Mouse (Mus musculus) brain, adult 2 months (tissue): ENCODE data around the gene Pold4.
A peak's percentile ranks its signal among the peaks of the same experiment; 100 is the strongest.
"Not testable (repeated sequence)": the region's sequence is repeated elsewhere in the genome, so short reads cannot be mapped to it uniquely, and the experiment has no call there.

ENCODE experiments used
- DNase-seq: peaks from one replicate; pipeline ENCODE4 v3.0.0; 2011; ENCODE audit warnings: low read depth, low spot score

Pold4 gene

DNA sequence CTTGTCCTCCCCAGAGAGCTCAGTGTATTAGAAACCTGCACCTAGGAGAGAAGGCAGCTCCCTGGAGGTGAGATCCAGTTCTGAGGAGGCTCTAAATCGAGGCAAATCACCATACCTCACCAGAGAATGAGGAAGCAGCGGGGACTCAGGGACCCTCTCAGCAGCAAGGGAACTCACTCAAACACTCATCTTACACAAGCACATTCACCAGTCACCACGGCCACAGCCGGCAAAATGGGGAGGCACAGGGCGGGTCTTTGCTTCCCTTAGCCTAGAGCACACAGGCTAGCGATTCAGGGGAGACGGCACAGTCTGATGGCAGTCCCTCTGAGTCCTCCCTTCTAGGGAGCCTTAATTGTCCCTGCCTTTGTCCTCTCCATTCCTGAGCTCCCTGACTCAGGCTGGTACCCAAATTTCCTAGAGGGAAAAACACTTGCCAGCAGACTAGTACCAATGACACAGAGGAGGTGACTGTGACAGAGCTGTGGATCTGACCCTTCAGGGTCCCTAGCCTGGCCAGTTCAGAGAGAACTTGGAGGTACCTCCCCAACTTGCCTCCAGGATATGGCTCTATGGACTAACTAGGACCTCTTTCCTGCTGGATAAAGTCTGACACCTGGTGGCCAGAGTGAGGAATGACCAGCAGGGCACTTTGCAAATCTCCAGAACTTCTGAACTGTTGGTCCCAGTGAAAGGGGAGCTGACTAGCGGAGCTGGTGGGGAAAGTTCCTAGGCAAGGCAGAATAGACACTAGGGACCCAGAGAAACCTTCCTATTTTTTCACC lies 3.6 kb upstream of the Pold4 start:
- peak; percentile 90 for DNase-seq

DNA sequence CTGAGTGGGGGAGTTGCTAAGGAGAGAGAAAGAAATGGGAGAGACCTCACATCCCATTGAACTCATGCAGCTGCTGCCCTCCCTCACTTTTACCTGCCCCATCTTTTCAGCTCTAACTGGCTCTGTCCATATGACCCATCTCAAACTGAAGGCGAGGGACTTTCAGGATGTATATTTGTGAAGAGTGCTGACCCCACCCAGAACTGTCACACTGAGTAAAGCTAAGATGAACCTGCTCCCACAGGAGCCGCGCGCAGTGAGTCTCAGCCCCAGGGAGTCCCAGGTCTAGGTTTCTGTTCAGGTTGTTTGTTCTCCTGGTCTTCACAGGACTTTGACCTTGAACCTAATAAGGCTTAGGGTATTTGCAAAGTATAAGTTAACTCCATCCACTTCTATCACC lies 2.8 kb upstream of the Pold4 start:
- DNase-seq: no peak

DNA sequence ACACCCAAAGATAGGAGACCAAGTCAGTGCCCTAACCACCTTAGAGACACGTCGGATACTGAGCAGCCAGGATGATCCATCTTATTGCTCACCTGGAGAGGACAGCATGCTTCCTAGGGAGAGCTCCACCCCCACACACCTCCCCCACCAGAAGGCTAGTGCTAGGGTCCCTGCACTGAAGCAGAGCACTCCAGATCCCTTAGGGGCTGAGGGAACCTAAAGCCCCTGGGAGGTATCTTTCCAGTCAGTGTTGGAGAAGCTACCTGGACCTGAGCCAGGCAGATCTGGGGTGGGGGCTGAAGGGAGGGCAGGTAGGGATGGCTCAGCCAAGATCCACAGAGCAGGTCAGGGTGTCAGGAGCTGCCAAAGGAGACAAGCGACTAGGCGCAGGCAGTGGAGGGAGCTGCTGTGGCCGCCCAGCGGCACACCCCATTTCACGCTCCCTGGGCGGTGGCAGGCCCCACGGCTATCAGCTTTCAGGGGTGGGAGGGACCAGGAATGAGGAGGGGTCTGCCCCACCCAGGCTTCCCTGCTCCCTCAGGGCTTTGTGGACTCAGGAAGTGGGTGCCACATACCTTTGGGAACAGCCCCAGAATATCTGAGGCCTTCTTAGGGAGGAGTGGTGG lies 2.1 kb upstream of the Pold4 start:
- no peak for DNase-seq

DNA sequence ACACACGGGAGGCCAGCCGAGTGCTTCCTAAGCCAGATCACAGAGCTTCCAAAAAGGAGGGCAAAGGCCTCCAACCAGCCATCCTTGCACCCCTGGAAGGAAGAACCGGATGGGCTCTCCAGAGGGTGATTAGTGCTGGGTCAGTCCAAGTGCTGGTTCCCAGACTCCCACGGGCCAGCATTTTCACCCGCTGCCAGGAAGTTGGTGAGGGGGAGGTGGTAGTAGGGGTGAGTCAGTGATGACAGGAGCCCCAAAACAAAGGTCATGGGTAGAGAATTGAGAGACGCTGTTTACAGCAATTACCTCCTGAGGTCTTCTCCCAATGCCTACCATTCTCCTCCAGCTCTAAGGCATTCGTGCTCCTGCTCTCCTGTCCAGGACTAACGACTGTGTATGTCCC lies 1.3 kb upstream of the Pold4 start:
- peak; percentile 37 for DNase-seq

DNA sequence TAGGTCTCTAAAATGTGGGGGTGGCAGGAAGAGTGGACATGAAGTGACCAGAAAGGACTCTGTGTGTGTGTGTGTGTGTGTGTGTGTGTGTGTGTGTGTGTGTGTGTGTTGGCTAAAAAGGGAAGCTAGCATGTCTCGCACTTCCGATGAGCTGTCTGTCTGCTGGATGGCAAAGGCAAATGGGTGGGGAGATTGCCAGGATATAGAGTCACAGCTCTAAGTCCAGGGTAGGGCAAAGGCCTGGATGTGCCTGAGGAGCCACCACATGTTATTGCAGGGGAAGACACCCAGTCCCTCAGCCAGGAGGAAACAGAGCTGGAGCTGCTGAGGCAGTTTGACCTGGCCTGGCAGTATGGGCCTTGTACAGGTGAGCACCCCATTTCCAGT lies 480 bp downstream of the Pold4 start:
- peak; percentile 83 for DNase-seq

DNA sequence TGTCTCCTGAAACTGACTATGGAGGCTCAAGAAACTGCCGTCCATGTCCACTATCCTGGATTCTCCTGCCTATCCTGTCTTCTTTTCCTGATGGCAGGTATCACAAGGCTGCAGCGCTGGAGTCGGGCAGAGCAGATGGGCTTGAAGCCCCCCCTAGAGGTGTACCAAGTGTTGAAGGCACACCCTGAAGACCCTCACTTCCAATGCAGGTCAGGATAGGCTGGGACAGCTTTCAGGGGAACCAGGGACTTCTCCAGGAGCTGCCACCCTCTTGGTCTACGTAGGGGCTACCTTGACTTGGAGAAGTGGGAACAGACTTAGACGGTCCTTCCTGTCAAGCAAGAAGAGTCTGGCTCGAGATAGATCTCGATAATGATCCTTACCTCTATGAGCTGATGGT lies 952 bp downstream of the Pold4 start:
- no peak for DNase-seq

DNA sequence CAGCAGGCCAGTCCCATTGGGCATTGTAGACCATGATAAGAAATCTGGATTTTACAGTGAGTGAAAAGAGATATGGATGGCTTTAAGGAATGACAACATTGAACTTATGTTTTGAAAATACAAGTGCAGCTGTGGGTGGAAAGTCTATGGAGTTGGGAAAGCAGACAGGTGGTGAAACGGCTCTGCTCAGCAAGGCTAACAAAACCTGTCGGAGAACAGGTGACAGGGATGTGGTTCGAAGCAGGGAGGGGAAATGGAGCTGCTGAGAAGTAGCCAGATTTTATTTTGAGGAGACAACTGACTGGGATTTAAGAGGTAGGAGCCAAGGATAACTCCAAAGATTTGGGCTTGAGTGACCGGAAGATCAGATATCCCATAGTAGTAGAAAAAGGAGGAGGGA lies 2.8 kb downstream of the Pold4 start:
- peak; percentile 44 for DNase-seq

DNA sequence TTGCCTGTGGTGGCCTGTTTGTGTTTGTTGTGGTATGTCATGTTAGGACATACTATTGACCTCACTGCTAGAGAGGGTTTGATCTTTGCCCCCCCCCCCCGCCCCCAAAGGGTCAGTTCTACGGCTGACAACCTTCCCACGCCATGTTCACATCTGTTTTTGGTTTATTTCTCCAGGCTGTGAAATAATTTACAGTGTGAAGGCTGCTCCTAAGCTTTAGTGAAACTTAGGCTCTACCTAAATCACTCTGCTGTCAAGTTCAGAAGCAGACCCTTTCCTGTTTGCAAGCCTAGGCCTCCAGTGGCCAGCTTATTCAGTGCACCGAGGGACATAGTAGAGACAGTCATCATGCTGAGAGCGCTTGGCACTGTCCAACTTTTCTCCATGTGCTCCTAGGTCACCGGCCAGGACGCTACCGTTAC lies 8.6 kb downstream of the Pold4 start:
- no peak for DNase-seq

DNA sequence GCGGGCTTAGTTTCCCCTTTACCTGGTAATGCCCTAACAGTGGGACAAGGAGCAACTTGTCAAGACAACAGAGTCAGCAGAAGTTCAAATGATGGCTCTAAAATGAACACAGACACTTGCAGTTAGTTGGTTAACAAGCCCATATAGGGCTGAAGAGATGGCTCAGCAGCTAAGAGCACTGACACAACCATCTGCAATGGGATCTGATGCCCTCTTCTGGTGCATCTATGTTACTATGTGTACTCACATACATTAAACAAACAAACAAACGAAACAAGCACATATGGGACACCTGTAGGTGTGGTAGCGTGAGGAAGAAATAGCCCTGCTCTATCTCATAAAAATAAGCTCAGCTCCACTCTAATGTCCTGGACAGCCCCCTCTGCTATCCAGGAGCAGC lies 10.7 kb downstream of the Pold4 start:
- no peak for DNase-seq

DNA sequence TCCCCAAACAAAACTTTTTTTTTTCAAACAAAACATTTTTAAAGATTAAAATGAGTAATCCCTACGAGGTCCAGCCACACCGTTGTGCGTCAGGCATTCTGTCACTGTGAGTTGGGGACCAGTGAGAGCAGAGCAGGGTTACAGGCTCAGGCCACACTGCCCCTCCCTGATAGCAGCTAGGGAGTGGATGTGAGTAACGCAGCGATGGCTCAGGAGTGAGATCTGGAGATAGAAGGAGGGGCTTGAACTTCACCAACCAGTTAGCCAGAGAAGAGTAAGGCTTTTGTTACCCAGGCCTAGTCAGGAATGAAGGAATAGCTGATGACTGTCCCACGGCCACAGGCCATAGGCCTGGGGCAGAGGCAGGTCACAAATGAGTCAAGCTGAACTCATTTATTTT lies 13.1 kb downstream of the Pold4 start:
- no peak for DNase-seq

DNA sequence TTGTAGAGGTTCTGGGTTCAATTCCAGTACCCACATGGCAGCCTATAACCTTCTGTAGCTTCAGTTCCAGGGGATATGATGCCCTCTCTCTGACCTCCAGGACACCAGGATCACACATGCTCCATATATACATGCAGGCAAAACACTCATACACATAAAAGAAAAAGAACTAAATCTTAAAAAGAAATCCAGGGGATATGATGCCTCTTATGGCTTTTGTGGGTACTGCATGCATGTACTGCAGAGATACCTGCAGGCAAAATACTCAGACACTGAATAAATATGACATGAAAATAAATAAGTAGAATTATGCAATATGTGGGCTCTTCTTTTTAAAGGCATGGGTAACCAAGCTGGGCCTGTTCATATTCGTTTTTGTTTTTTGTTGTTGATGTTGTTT lies 15.3 kb downstream of the Pold4 start:
- DNase-seq: no peak

DNA sequence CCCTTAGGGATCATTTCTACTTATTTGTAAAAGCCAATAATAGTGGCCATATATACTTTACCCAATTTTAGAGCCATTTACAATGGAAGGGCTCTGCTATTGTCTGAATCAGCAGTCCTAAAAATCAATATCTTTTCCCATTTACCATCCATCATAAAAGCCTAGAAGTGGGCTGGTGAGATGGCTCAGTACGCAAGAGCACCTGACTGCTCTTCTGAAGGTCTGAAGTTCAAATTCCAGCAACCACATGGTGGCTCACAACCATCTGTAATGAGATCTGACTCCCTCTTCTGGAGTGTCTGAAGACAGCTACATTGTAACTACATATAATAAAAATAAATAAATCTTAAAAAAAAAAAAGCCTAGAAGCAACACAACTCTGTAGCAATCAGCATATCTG lies 17.0 kb downstream of the Pold4 start:
- DNase-seq: not testable (repeated sequence)

DNA sequence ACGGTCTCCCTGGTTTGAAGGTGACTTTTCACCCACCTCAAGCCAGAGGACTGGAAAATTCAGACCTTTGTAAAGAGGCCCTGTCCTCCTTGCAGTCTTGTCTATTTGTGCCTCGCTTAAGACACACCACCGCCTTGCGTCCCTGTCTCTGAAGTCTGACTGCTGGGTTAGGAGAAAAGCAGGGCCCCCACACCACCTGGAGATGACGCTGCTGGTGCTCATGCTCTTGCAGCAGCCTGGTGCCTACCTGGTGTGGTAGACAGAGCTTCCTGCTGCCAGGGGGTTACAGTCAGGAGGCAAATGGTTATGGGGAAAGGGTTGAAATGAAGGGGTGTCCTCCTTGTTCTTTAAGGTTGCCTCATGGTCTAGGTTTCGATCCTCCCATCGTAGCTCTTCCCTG lies 22.5 kb downstream of the Pold4 start:
- DNase-seq: no peak

DNA sequence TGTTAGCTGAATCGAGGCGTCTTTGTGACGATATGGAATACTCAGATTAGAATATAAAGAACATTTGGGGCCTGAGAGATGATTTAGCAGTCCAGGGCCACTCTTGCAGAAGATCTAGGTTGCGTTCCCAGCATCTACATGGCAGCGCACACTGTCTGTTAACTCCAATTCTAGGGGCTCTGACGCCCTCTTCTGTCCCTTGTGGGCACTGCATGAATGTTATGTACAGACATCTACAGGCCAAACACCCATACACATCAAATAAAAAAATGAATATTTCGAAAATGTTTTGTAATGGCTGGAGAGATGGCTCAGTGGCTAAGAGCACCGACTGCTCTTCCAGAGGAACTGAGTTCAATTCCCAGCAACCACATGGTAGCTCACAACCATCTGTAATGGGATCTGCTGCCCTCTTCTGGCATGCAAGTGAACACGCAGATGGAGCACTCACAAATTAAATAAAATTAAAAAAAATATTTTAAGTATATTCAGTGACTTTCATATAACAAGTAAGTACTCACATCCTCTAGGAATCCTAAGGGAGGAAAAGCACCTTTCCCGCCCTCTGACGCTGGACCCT lies 24.0 kb downstream of the Pold4 start:
- no peak for DNase-seq

DNA sequence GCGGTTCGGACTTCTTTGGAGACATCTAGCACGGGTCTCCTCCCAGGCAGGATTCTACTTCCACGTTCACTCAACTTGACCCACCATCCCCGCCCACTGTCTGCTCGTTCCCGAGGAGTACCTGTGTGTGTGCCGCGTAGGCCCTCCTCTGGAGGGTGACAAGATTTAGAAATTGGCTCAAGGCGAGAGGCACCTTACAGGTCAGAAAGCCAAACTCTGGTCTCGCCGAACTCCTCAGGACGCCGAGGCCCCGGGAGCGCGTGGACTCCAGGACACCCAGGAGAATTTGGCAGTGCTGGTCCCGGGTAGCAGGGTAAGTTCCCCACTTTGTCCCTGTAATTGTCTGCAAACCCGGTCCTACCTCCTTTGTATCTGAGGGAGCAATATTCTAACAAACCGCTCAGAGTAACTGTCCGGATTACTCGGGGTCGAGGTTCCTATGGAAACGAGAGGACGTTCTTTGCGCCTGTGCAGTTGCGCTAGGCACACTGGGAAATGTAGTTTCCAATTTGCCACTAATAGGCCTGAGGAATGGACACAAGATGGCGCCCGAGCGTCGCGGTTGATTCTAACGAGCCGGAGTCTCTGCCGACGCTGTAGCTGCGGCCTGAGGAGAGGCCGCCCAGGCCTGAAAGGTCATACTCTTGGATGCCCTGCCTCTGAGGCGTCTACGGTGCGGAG lies 25.7 kb downstream of the Pold4 start:
- DNase-seq: peak; percentile 98

DNA sequence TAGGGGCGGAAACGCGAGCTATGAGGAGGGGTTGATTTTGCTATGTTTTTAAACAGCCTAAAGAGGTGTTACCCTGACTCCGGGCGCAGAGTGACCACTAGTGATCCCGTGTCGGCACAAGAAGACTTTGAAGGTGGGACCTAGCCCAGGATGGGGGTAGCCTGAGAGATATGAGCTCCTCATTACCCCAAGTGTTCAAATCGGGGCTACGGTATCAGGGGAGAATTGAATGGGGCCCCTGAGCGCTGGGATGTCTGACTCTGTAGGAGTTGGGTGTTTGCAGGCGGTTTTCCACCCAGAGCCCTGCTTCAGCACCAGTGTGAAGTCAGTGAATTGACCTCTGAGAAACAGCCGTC lies 26.2 kb downstream of the Pold4 start:
- DNase-seq: no peak

DNA sequence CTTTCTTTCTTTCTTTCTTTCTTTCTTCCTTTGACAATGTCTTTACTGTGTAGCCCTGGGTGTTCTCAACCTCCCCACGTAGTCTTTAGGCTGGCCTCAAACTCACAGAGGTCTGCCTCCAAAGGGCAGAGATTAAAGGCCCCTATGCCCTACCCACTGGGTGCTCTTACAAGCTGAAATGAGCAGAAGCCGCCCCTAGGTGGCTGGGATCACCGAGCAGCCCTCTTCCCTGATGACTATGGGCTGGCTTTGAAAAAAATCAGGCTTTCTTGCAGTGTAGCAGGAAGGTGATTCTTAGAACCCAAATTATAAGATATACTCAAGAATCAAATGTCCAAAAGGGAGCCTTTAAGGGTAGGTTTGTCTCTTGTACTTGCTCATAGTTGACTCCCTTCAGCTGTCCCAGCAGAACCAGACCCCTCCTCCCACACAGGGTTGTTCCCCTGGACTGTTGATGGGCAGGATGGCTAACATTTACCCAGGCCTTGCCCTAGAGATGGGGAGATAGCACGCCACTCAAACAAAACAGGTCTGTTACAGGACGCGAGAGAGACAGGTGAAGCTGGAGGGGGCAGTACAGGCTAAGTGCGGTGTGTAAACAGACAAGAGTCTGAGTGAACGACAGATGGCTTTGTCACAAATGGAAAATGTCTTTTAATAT lies 29.5 kb downstream of the Pold4 start:
- DNase-seq: no peak

DNA sequence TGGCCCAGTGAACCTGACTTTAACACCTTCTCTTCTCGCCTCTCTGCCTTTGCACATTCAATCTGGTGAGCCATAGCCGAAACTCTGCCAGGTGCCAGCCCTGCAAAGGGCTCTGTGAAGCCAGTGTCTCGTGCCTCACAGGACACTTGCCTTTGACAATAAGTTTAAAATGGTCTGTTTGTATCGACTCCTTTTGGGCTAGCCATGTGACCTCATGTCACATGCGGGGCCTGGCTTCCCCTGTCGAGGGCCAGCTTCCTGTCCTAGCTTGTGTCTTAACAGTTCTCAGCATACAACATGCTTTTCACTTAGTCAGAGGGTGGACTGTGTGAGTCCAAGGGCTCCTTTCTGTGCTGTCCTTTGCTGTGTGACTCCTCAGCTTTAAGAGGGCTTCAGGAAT lies 31.1 kb downstream of the Pold4 start:
- DNase-seq: no peak

DNA sequence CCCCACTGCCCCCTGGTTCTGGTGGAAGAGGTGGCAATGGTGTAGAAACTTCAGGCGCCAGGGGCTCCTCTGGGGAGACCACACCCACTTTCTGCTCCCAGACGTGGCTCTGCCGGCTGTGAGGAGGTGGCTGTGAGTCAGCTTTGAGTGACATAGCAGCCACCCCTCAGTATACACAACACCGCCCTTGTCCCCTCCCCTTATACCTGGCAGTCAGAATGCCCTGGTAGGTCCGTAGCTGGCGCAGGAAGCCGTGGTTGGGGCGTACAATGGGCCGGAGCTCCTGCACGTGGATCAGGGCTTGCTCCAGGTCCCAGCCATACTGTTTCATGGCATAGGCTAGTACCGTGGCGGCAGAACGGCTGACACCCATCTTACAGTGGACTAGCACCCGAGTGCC lies 32.0 kb downstream of the Pold4 start:
- peak; percentile 54 for DNase-seq

DNA sequence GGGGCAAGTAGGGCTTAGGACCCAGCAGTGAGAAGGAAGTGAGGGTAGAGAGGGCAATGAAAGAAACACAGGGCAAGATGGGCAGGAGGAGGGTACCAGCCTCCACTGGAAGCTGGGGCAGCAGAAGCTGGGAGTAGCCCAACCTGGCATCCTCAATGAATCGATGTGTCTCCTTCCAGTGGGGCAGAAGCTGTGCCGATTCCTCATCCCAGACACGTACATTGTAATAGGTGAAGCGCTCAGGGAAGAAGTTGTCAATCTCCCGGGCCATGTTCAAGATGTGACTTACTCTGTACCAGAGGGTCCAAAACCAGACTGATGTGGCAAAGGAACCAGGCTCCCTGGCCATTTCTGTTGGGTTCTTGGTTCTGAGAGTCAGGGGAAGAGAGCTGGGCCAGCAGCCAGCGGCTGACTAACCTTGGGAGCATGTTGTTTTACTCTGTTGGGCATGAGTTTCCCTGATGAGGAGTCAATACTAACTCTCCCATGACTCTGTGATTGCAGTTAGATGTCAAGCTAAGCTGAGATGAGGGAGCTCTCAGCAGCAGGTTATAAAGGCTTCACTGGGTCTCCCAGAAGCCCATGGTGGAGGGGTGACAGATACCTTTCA lies 32.6 kb downstream of the Pold4 start:
- no peak for DNase-seq

DNA sequence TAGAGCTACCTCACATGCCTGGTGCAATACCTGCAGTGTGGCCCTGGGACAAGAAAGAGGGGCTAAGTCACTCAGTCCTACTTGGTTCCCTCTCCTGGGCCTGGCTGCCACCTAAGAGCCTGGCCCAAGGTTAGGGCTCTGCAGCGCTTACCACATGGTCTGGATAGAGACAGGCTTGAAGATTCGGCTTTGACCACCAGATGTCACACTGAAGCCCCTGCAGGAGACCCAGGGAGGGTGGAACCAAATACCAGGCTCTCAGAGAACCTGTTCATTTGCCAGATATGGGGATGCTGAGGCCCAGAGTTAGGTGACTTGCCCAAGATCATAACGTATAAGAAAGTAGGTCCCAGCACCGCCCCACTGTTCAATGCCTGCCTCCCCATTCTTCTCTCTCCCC lies 34.3 kb downstream of the Pold4 start:
- no peak for DNase-seq
